ENCODE assay signal across 19 mouse cellular contexts in genomic region chr11:108358911-108359310, GRCm38 (mm10). TPM values are rescaled to one million over a fixed set of nuclear protein-coding genes. Genes with fewer than 3 reads are reported as not detected.
DNase-seq lines count a peak whose midpoint lies in the region; ATAC-seq and TF ChIP-seq lines count a peak whose summit lies in the region.
"Had no signal": no experiment of that assay in that cellular context is flagged by ENCODE, and none has a peak within 500 bp of the region (broad histone marks: within the 10 kb centered on the region; RNA-seq: fewer than 3 reads in every experiment).

No protein-coding gene starts in this region.

- TF ChIP-seq EP300 in lung, postnatal 0 days (IDR thresholded peaks at IDR 0.05), result no peak

- TF ChIP-seq CTCF in lung, postnatal 0 days (IDR thresholded peaks at IDR 0.05), result no peak

- H3K9me3 ChIP-seq in kidney, embryonic 14.5 days (ENCODE audit: control insufficient read depth, low read length), result no peaks in the 10 kb centered on the region
- no peaks in the 10 kb centered on the region for H3K9me3 ChIP-seq in lung, postnatal 0 days (ENCODE audit: low read length)
- no peaks in the 10 kb centered on the region for H3K9me3 ChIP-seq in intestine, embryonic 16.5 days (ENCODE audit: control insufficient read depth, low read length)
- H3K9me3 ChIP-seq: embryonic facial prominence, embryonic 12.5 days; forebrain, embryonic 15.5 days; heart, embryonic 13.5 days; hindbrain, embryonic 12.5 days had no signal

- DNase-seq in kidney, adult 9 months, result peak; percentile 74
- peak; percentile 26 for DNase-seq in lung, postnatal 36 days
- DNase-seq in lung, postnatal 0 days (ENCODE audit: low spot score), result no peak
- no peak for DNase-seq in urinary bladder, postnatal 10 days (ENCODE audit: low spot score)
- DNase-seq in left cerebral cortex, postnatal 10 days (ENCODE audit: extremely low spot score in 1 of 2, low spot score in 2 of 2), result no peak
- DNase-seq: adrenal gland, postnatal 14 days; cerebellum, adult 11-12 months; cerebellum, adult 9-10 months; cerebellum, postnatal 25 days; gastrocnemius, postnatal 36 days; heart, postnatal 4 days had no signal

- H3K4me2 ChIP-seq in kidney, embryonic 14.5 days (replicated peaks; ENCODE audit: low read depth, low read length), result no peak overlapping the region
- H3K4me2 ChIP-seq in lung, postnatal 0 days (replicated peaks; ENCODE audit: low read depth, low read length), result no peak overlapping the region
- no peak overlapping the region for H3K4me2 ChIP-seq in intestine, embryonic 16.5 days (ENCODE audit: low read depth, low read length)
- H3K4me2 ChIP-seq: embryonic facial prominence, embryonic 12.5 days; forebrain, embryonic 15.5 days; heart, embryonic 13.5 days; hindbrain, embryonic 12.5 days had no signal

- intact Hi-C loops in left cerebral cortex, postnatal 10 days (cut with DNase I), result no loop called here

- no peak overlapping the region for H3K9ac ChIP-seq in kidney, embryonic 14.5 days (ENCODE audit: low read depth, low read length)
- H3K9ac ChIP-seq in lung, postnatal 0 days (replicated peaks; ENCODE audit: low read depth), result no peak overlapping the region
- no peak overlapping the region for H3K9ac ChIP-seq in intestine, embryonic 16.5 days (ENCODE audit: low read depth, low read length)
- H3K9ac ChIP-seq: embryonic facial prominence, embryonic 12.5 days; forebrain, embryonic 15.5 days; heart, embryonic 13.5 days; hindbrain, embryonic 12.5 days had no signal

- H3K4me3 ChIP-seq in kidney, embryonic 14.5 days (ENCODE audit: low read length), result no peak overlapping the region
- no peak overlapping the region for H3K4me3 ChIP-seq in lung, postnatal 0 days (ENCODE audit: low read depth, low read length)
- H3K4me3 ChIP-seq in intestine, embryonic 16.5 days (ENCODE audit: low read length), result no peak overlapping the region
- H3K4me3 ChIP-seq: embryonic facial prominence, embryonic 12.5 days; forebrain, embryonic 15.5 days; heart, embryonic 13.5 days; hindbrain, embryonic 12.5 days had no signal

- no peaks in the 10 kb centered on the region for H3K36me3 ChIP-seq in kidney, embryonic 14.5 days (ENCODE audit: control insufficient read depth, insufficient read depth, low read length)
- H3K36me3 ChIP-seq in lung, postnatal 0 days (ENCODE audit: insufficient read depth, low read length), result no peaks in the 10 kb centered on the region
- no peaks in the 10 kb centered on the region for H3K36me3 ChIP-seq in intestine, embryonic 16.5 days (ENCODE audit: control insufficient read depth, insufficient read depth, low read length)
- H3K36me3 ChIP-seq: embryonic facial prominence, embryonic 12.5 days; forebrain, embryonic 15.5 days; heart, embryonic 13.5 days; hindbrain, embryonic 12.5 days had no signal

- ATAC-seq in kidney, embryonic 14.5 days (ENCODE audit: low FRiP score, low TSS enrichment), result no peak
- ATAC-seq in lung, postnatal 0 days, result no peak
- ATAC-seq in intestine, embryonic 16.5 days, result peak; percentile 87
- ATAC-seq: forebrain, embryonic 15.5 days had no signal

- H3K4me1 ChIP-seq in kidney, embryonic 14.5 days (ENCODE audit: control insufficient read depth, insufficient read depth, low read length), result 0 out of 2 replicates have a peak, but pooled peaks cover 4% of the 10 kb centered on the region
- H3K4me1 ChIP-seq in lung, postnatal 0 days (ENCODE audit: insufficient read depth, low read depth, low read length), result no peaks in the 10 kb centered on the region
- H3K4me1 ChIP-seq in intestine, embryonic 16.5 days (ENCODE audit: control insufficient read depth, insufficient read depth, low read length), result 0 out of 2 replicates have a peak, but pooled peaks cover 6% of the 10 kb centered on the region
- H3K4me1 ChIP-seq: embryonic facial prominence, embryonic 12.5 days; forebrain, embryonic 15.5 days; hindbrain, embryonic 12.5 days had no signal

- no peak overlapping the region for H3K27ac ChIP-seq in kidney, embryonic 14.5 days (ENCODE audit: low read depth, low read length)
- no peak overlapping the region for H3K27ac ChIP-seq in lung, postnatal 0 days (ENCODE audit: low read length)
- H3K27ac ChIP-seq in intestine, embryonic 16.5 days (ENCODE audit: low read length), result no peak overlapping the region
- H3K27ac ChIP-seq: embryonic facial prominence, embryonic 12.5 days; forebrain, embryonic 15.5 days; heart, embryonic 13.5 days; hindbrain, embryonic 12.5 days had no signal

- H3K27me3 ChIP-seq in kidney, embryonic 14.5 days (ENCODE audit: control insufficient read depth, insufficient read depth, low read length), result no peaks in the 10 kb centered on the region
- no peaks in the 10 kb centered on the region for H3K27me3 ChIP-seq in lung, postnatal 0 days (replicated peaks; ENCODE audit: insufficient read depth, low read length)
- no peaks in the 10 kb centered on the region for H3K27me3 ChIP-seq in intestine, embryonic 16.5 days (replicated peaks; ENCODE audit: control insufficient read depth, insufficient read depth, low read length)
- H3K27me3 ChIP-seq: embryonic facial prominence, embryonic 12.5 days; forebrain, embryonic 15.5 days; heart, embryonic 13.5 days; hindbrain, embryonic 12.5 days had no signal

- 66% methylated on average over 6 of the region's 6 CpGs for WGBS in kidney, embryonic 14.5 days
- 79% methylated on average over 6 of the region's 6 CpGs for WGBS in lung, postnatal 0 days
- 55% methylated on average over 6 of the region's 6 CpGs for WGBS in intestine, embryonic 16.5 days

RNA-seq across cellular contexts. Expression of gene Prkca, which starts 15.2 kb away (rescaled TPM):
- 6.7 and 10.9 TPM in 2 replicates for polyA plus RNA-seq in kidney, embryonic 14.5 days (2014; fragmentation: Nextera tagmentation; extraction: Ambion mirVana)
- 3.8 and 4.0 TPM in 2 replicates for polyA plus RNA-seq in lung, postnatal 0 days (2015; fragmentation: Nextera tagmentation; extraction: Ambion mirVana)
- 19.7 and 20.3 TPM in 2 replicates for polyA plus RNA-seq in intestine, embryonic 16.5 days (2015; fragmentation: Nextera tagmentation; extraction: Ambion mirVana)
- total RNA-seq in left cerebral cortex, postnatal 10 days (2021), result 100 to 1,000 TPM; 118 to 125 TPM

RNA-seq across cellular contexts. Expression of gene Apoh, which starts 15.8 kb away (rescaled TPM):
- not detected in 2 replicates for polyA plus RNA-seq in kidney, embryonic 14.5 days (2014; fragmentation: Nextera tagmentation; extraction: Ambion mirVana)
- polyA plus RNA-seq in lung, postnatal 0 days (2015; fragmentation: Nextera tagmentation; extraction: Ambion mirVana), result 0.29 and 0.37 TPM in 2 replicates
- 5.2 and 11.5 TPM in 2 replicates for polyA plus RNA-seq in intestine, embryonic 16.5 days (2015; fragmentation: Nextera tagmentation; extraction: Ambion mirVana)
- total RNA-seq in left cerebral cortex, postnatal 10 days (2021), result under 1 TPM; 0.28 to 0.69 TPM
- total RNA-seq: ES-E14 had no signal
- polyA plus RNA-seq: forebrain, embryonic 11.5 days; forebrain, embryonic 15.5 days had no signal

Comparison
In these comparisons a context has a peak if more than half of its experiments do, and no peak if none do; other contexts are left out.
1. DNase-seq: peak in kidney, adult 9 months (single experiment) and lung, postnatal 36 days (single experiment); none in lung, postnatal 0 days (single experiment), urinary bladder, postnatal 10 days (single experiment) and left cerebral cortex, postnatal 10 days (0 of 2).